Mouse (Mus musculus) CH12.LX (cell line): ENCODE data around the gene Rgs3. TPM values are rescaled to one million over a fixed set of nuclear protein-coding genes. Genes with fewer than 3 reads are reported as not detected.

ENCODE experiments used
- DNase-seq: peaks from one replicate; pipeline ENCODE4 v3.0.0-alpha.2; 2013; ENCODE audit errors: extremely low read depth
- H3K27ac ChIP-seq: 2 replicates; pipeline ENCODE4 v1.5.1; 2012; ENCODE audit warnings: low read depth, mild to moderate bottlenecking, control low read depth, moderate library complexity; ENCODE audit not compliant: insufficient read depth
- H3K27me3 ChIP-seq: replicated peaks from 2 replicates; pipeline ENCODE3; 2012; ENCODE audit warnings: inconsistent platforms
- H3K36me3 ChIP-seq, 2 experiments: replicated peaks in 1 of 2; 2 replicates each; pipeline versions ENCODE3 to v1.6.1; 2012; ENCODE audit warnings: inconsistent platforms in 1 of 2, low read length in 1 of 2, mild to moderate bottlenecking in 1 of 2, mixed read lengths in 1 of 2, moderate library complexity in 1 of 2; ENCODE audit not compliant: control insufficient read depth in 1 of 2, insufficient read depth in 1 of 2
- H3K4me1 ChIP-seq, 2 experiments: 2 replicates each; pipeline ENCODE4 v1.6.1; 2012; ENCODE audit warnings: inconsistent platforms in 1 of 2, moderate library complexity in 1 of 2; ENCODE audit not compliant: insufficient read depth in 2 of 2, control insufficient read depth in 1 of 2
- H3K4me2 ChIP-seq: 2 replicates; pipeline ENCODE4 v1.6.1; 2012; ENCODE audit warnings: low read depth, mild to moderate bottlenecking, control low read depth; ENCODE audit not compliant: poor library complexity, insufficient read depth, severe bottlenecking
- H3K4me3 ChIP-seq, 3 experiments: fragments of 150-350 bp in 1 of 3; sonication (generic) in 1 of 3; replicated peaks in 1 of 3; 2 replicates each; pipeline versions ENCODE3 to v1.5.1; 2011 to 2012; ENCODE audit warnings: low read depth in 2 of 3, low read length in 2 of 3, mild to moderate bottlenecking in 2 of 3, moderate library complexity in 2 of 3, control low read depth in 1 of 3, improper control_type of control experiment in 1 of 3, inconsistent platforms in 1 of 3, mixed read lengths in 1 of 3; ENCODE audit not compliant: poor library complexity in 1 of 3
- H3K79me2 ChIP-seq: replicated peaks from 2 replicates; pipeline ENCODE4 v1.6.1; 2012; ENCODE audit warnings: mild to moderate bottlenecking, moderate library complexity; ENCODE audit not compliant: control insufficient read depth, poor library complexity, insufficient read depth, severe bottlenecking; ENCODE audit errors: extremely low read depth
- H3K9ac ChIP-seq: 2 replicates; pipeline ENCODE4 v1.6.1; 2012; ENCODE audit warnings: low read depth, mild to moderate bottlenecking, control low read depth, moderate library complexity; ENCODE audit not compliant: insufficient read depth
- H3K9me3 ChIP-seq: replicated peaks from 2 replicates; pipeline ENCODE3; 2012; ENCODE audit warnings: low read length, inconsistent platforms, mixed read lengths
- CHD2 ChIP-seq: IDR thresholded peaks from 2 replicates; pipeline ENCODE4 v1.6.1; 2011; ENCODE audit warnings: low read length, improper control_type of control experiment
- CTCF ChIP-seq, 2 experiments: IDR thresholded peaks in 1 of 2; conservative IDR thresholded peaks in 1 of 2; 2 replicates each; pipeline ENCODE4 v1.5.1; 2011 to 2012; ENCODE audit warnings: low read depth in 2 of 2, low read length in 2 of 2, improper control_type of control experiment in 1 of 2, inconsistent platforms in 1 of 2, mild to moderate bottlenecking in 1 of 2, moderate library complexity in 1 of 2
- E2F4 ChIP-seq: IDR thresholded peaks from 2 replicates; pipeline ENCODE4 v1.6.1; 2011; ENCODE audit warnings: low read depth, low read length, improper control_type of control experiment; ENCODE audit not compliant: insufficient replicate concordance
- EP300 ChIP-seq: IDR thresholded peaks from 2 replicates; pipeline ENCODE4 v1.6.1; 2011; ENCODE audit warnings: low read length, improper control_type of control experiment
- ETS1 ChIP-seq: conservative IDR thresholded peaks from 2 replicates; pipeline ENCODE4 v1.6.1; 2012; ENCODE audit warnings: low read depth, mild to moderate bottlenecking, inconsistent platforms, low read length, improper control_type of control experiment, moderate library complexity
- IRF4 ChIP-seq: IDR thresholded peaks from 2 replicates; pipeline ENCODE4 v1.6.1; 2014; ENCODE audit warnings: low read depth, mild to moderate bottlenecking, inconsistent platforms, low read length, improper control_type of control experiment
- KAT2A ChIP-seq: IDR thresholded peaks from 2 replicates; pipeline ENCODE4 v1.6.1; 2012; ENCODE audit warnings: low read length, improper control_type of control experiment, inconsistent platforms; ENCODE audit not compliant: insufficient replicate concordance
- MAFK ChIP-seq: IDR thresholded peaks from 2 replicates; pipeline ENCODE4 v1.6.1; 2011; ENCODE audit warnings: low read length, improper control_type of control experiment; ENCODE audit not compliant: insufficient replicate concordance
- MAZ ChIP-seq: IDR thresholded peaks from 2 replicates; pipeline ENCODE4 v1.6.1; 2012; ENCODE audit warnings: low read depth, mild to moderate bottlenecking, inconsistent platforms, low read length, improper control_type of control experiment, moderate library complexity
- MEF2A ChIP-seq: IDR thresholded peaks from 2 replicates; pipeline ENCODE4 v1.6.1; 2014; ENCODE audit warnings: low read depth, mild to moderate bottlenecking, inconsistent platforms, low read length, improper control_type of control experiment, borderline replicate concordance
- MXI1 ChIP-seq: IDR thresholded peaks from 2 replicates; pipeline ENCODE4 v1.6.1; 2011; ENCODE audit warnings: mild to moderate bottlenecking, low read depth, low read length, improper control_type of control experiment
- MYC ChIP-seq: IDR thresholded peaks from 2 replicates; pipeline ENCODE4 v1.6.1; 2011; ENCODE audit warnings: low read depth, mild to moderate bottlenecking, improper control_type of control experiment, low read length
- PAX5 ChIP-seq: IDR thresholded peaks from 2 replicates; pipeline ENCODE4 v1.6.1; 2012; ENCODE audit warnings: low read length, inconsistent platforms, mixed read lengths
- POLR2AphosphoS2 ChIP-seq: IDR thresholded peaks from 2 replicates; pipeline ENCODE4 v1.6.1; 2011; ENCODE audit warnings: low read depth, low read length, improper control_type of control experiment
- RAD21 ChIP-seq: IDR thresholded peaks from 2 replicates; pipeline ENCODE4 v1.6.1; 2011; ENCODE audit warnings: low read depth, mild to moderate bottlenecking, low read length, improper control_type of control experiment, moderate library complexity
- TBP ChIP-seq: conservative IDR thresholded peaks from 2 replicates; pipeline ENCODE4 v1.6.1; 2011; ENCODE audit warnings: low read depth, low read length, improper control_type of control experiment
- USF2 ChIP-seq: conservative IDR thresholded peaks from 2 replicates; pipeline ENCODE4 v1.6.1; 2011; ENCODE audit warnings: low read depth, low read length, improper control_type of control experiment
- ZC3H11A ChIP-seq: IDR thresholded peaks from 2 replicates; pipeline ENCODE4 v1.6.1; 2012; ENCODE audit warnings: low read depth, mild to moderate bottlenecking, inconsistent platforms, low read length, improper control_type of control experiment
- ZMIZ1 ChIP-seq: IDR thresholded peaks from 2 replicates; pipeline ENCODE4 v1.6.1; 2012; ENCODE audit warnings: low read depth, mild to moderate bottlenecking, inconsistent platforms, low read length, improper control_type of control experiment
- dilution Hi-C: fragments of 300-500 bp; cut with MboI; formaldehyde crosslinking; loops from 2 replicates; pipeline ENCODE4 v1.14.3; 2020; ENCODE audit warnings: low sequenced_read_pairs; ENCODE audit not compliant: extremely low pct_unique_long_range_greater_than_20kb, extremely low pct_ligation_motif_present
- in situ Hi-C: fragments of 300-500 bp; cut with MboI; formaldehyde crosslinking; loops from 3 replicates; pipeline ENCODE4 v1.14.3; 2019; ENCODE audit warnings: low sequenced_read_pairs, low pct_ligation_motif_present, low pct_unique_long_range_greater_than_20kb, mixed read lengths
- polyA plus RNA-seq: library from polyadenylated mRNA; unstranded; fragments of >175 nt; gene quantifications from 2 replicates; pipeline ENCODE4 v1.2.1, GENCODE M21; 2012; ENCODE audit warnings: low read depth; ENCODE audit not compliant: insufficient read length
- total RNA-seq, 2 experiments: library from RNA; depleted of rRNA; stranded (reverse); fragments of 300-350 nt in 1 of 2; fragments of >200 nt in 1 of 2; gene quantifications; 2 replicates each; pipeline ENCODE4 v1.2.3; 2012 to 2014

Gene Rgs3
- total and polyA plus RNA-seq, 3 experiments: 3.3 to 6.0 (median 3.5) TPM

DNA sequence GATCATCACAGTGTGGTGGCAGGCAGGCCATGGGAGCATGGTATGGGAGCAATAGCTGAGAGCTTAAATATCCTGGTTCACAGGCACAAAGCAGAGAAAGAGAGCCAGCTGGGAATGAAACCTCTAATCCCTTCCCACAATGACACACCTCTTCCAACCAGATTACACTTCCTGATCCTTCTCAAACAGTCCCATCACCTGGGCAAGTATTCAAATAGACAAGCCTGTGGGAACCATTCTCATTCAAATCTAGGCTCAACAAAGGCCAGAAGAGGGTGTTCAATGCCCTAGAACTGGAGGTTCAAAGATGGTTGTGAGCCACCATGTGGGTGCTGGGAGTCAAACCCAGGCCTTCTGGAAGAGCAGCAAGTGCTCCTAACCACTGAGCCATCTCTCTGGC, 161.2 kb downstream of the Rgs3 start:
- Histone ChIP-seq H3K36me3 (no peaks in the 10 kb centered on the region), H3K27ac (no peak overlapping the region), H3K79me2 (no peaks in the 10 kb centered on the region), H3K4me2 (no peak overlapping the region)
- in situ Hi-C loops: no loop called here
- no peak for TF ChIP-seq RAD21
- no peak for TF ChIP-seq MYC
- TF ChIP-seq, all 38 proteins: peak for 0
- no peak overlapping the region for H3K4me3 ChIP-seq
- H3K9ac ChIP-seq: no peak overlapping the region
- dilution Hi-C loops: no loop called here
- H3K4me1 ChIP-seq: no peaks in the 10 kb centered on the region
- no peak for DNase-seq
- peaks cover 2% of the 10 kb centered on the region for H3K27me3 ChIP-seq
- peaks cover 12% of the 10 kb centered on the region for H3K9me3 ChIP-seq

DNA sequence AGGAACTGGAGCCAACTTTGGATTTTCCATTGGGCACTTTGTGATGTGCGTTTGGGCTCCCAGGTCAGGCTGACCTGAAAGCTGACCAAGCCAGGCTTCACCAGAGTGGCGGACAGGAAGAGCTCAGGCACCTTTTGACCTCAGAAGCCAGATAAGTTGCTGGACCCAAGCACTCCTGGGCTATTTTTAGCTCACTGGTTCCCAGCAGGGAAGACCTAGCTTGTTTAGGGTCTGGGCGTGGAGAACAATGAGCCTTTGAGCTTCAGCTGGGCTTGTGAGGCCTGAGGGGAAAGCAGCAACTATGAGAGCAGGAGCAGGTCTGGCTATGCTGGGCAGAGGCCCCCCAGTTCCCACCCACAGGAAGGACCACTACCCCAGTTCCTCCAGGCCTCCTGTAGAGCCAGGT, 162.4 kb downstream of the Rgs3 start:
- dilution Hi-C loops: no loop called here
- no peak for TF ChIP-seq CTCF (conservative IDR thresholded peaks at IDR 0.05 in 1 of 2, IDR thresholded peaks at IDR 0.05 in 1 of 2; ENCODE audit: low read depth in 2 of 2, low read length in 2 of 2)
- TF ChIP-seq CHD2: no peak
- no peak for TF ChIP-seq ZC3H11A
- no peak for TF ChIP-seq RAD21
- no peak for TF ChIP-seq MXI1
- TF ChIP-seq USF2: no peak
- no peak for TF ChIP-seq E2F4
- TF ChIP-seq EP300: no peak
- TF ChIP-seq MEF2A: no peak
- no peak for TF ChIP-seq KAT2A
- TF ChIP-seq ZMIZ1: no peak
- TF ChIP-seq PAX5: no peak
- TF ChIP-seq, all 38 proteins: peak for 0
- Histone ChIP-seq H3K9me3 (peaks cover 12% of the 10 kb centered on the region), H3K9ac (no peak overlapping the region), H3K36me3 (no peaks in the 10 kb centered on the region), H3K4me3 (no peak overlapping the region), H3K79me2 (no peaks in the 10 kb centered on the region), H3K4me2 (no peak overlapping the region), H3K27ac (no peak overlapping the region), H3K4me1 (no peaks in the 10 kb centered on the region), H3K27me3 (peaks cover 2% of the 10 kb centered on the region)
- in situ Hi-C loops: no loop called here
- no peak for DNase-seq

- H3K4me1 ChIP-seq: peaks cover 0 to 4% of the 10 kb centered on the region in 2 experiments; a peak in 1 of 4 replicates
- no peaks in the 10 kb centered on the region for H3K36me3 ChIP-seq
- H3K9me3 ChIP-seq: peaks cover 12% of the 10 kb centered on the region
- DNase-seq: no peak
- no peak overlapping the region for H3K9ac ChIP-seq
- peaks cover 4% of the 10 kb centered on the region for H3K27me3 ChIP-seq
- H3K79me2 ChIP-seq: no peaks in the 10 kb centered on the region
- in situ Hi-C loops (no loop called here), dilution Hi-C loops (no loop called here)
- H3K27ac ChIP-seq: no peak overlapping the region
- no peak for TF ChIP-seq IRF4
- TF ChIP-seq MAZ: no peak
- no peak for TF ChIP-seq USF2
- TF ChIP-seq POLR2AphosphoS2: no peak
- TF ChIP-seq TBP: no peak
- no peak for TF ChIP-seq MAFK
- no peak for TF ChIP-seq ETS1
- TF ChIP-seq ZC3H11A: no peak
- TF ChIP-seq, all 38 proteins: peak for 0
- Histone ChIP-seq H3K4me2 (no peak overlapping the region), H3K4me3 (no peak overlapping the region)
These were observed 164.1 kb downstream of the Rgs3 start for GRCm38 (mm10) chr4:62723795-62724194.
